Mouse (Mus musculus) MEL (cell line): ENCODE data around the gene Tubb4a. TPM values are rescaled to one million over a fixed set of nuclear protein-coding genes. Genes with fewer than 3 reads are reported as not detected.
A peak's percentile ranks its signal among the peaks of the same experiment; 100 is the strongest.

ENCODE experiments used
- DNase-seq: peaks from one replicate; pipeline ENCODE4 v3.0.0; 2011; ENCODE audit warnings: low read depth, low spot score
- H3K27ac ChIP-seq: 2 replicates; pipeline ENCODE4 v1.5.1; 2012; ENCODE audit warnings: low read depth, mild to moderate bottlenecking, control low read depth, low read length, moderate library complexity; ENCODE audit not compliant: control insufficient read depth
- H3K27me3 ChIP-seq, 2 experiments: fragments of 150-350 bp in 1 of 2; sonication (generic) in 1 of 2; 2 replicates each; pipeline ENCODE4 v1.6.1; 2012; ENCODE audit warnings: low read length in 2 of 2, mild to moderate bottlenecking in 2 of 2, improper control_type of control experiment in 1 of 2, moderate library complexity in 1 of 2; ENCODE audit not compliant: insufficient read depth in 2 of 2, control insufficient read depth in 1 of 2
- H3K36me3 ChIP-seq, 2 experiments: 2 replicates each; pipeline ENCODE4 v1.6.1; 2012 to 2014; ENCODE audit warnings: low read length in 2 of 2, improper control_type of control experiment in 1 of 2, inconsistent platforms in 1 of 2, mild to moderate bottlenecking in 1 of 2; ENCODE audit not compliant: insufficient read depth in 2 of 2, control insufficient read depth in 1 of 2
- H3K4me1 ChIP-seq, 2 experiments: fragments of 150-350 bp in 1 of 2; sonication (generic) in 1 of 2; 2 replicates each; pipeline ENCODE4 v1.6.1; 2012; ENCODE audit warnings: low read length in 2 of 2, improper control_type of control experiment in 1 of 2, mild to moderate bottlenecking in 1 of 2; ENCODE audit not compliant: insufficient read depth in 2 of 2, control insufficient read depth in 1 of 2
- H3K4me3 ChIP-seq, 2 experiments: fragments of 150-350 bp in 1 of 2; sonication (generic) in 1 of 2; 2 replicates each; pipeline ENCODE4 v1.5.1; 2012; ENCODE audit warnings: low read depth in 2 of 2, low read length in 2 of 2, mild to moderate bottlenecking in 2 of 2, moderate library complexity in 2 of 2, control low read depth in 1 of 2, improper control_type of control experiment in 1 of 2; ENCODE audit not compliant: control insufficient read depth in 1 of 2, insufficient read depth in 1 of 2
- H3K79me2 ChIP-seq: 2 replicates; pipeline ENCODE4 v1.6.1; 2012; ENCODE audit warnings: mild to moderate bottlenecking, low read length, moderate library complexity; ENCODE audit not compliant: control insufficient read depth, poor library complexity, insufficient read depth
- H3K9ac ChIP-seq: 2 replicates; pipeline ENCODE4 v1.6.1; 2012; ENCODE audit warnings: low read depth, mild to moderate bottlenecking, control low read depth, low read length, moderate library complexity; ENCODE audit not compliant: control insufficient read depth, poor library complexity, severe bottlenecking
- H3K9me3 ChIP-seq: fragments of 150-350 bp; sonication (generic); replicated peaks from 2 replicates; pipeline ENCODE4 v1.6.1; 2012; ENCODE audit warnings: mild to moderate bottlenecking, low read length, improper control_type of control experiment, moderate library complexity; ENCODE audit not compliant: insufficient read depth
- CHD1 ChIP-seq: IDR thresholded peaks from 2 replicates; pipeline ENCODE4 v1.6.1; 2012; ENCODE audit warnings: low read depth, mild to moderate bottlenecking, inconsistent platforms, low read length, improper control_type of control experiment
- CTCF ChIP-seq, 3 experiments: IDR thresholded peaks in 2 of 3; conservative IDR thresholded peaks in 1 of 3; 2 replicates each; pipeline ENCODE4 v1.5.1; 2011 to 2012; ENCODE audit warnings: low read length in 3 of 3, low read depth in 2 of 3, mild to moderate bottlenecking in 2 of 3, improper control_type of control experiment in 1 of 3, inconsistent platforms in 1 of 3, mixed read lengths in 1 of 3, moderate library complexity in 1 of 3; ENCODE audit not compliant: control insufficient read depth in 1 of 3, insufficient read depth in 1 of 3, poor library complexity in 1 of 3, severe bottlenecking in 1 of 3
- E2F4 ChIP-seq: IDR thresholded peaks from 2 replicates; pipeline ENCODE4 v1.6.1; 2011; ENCODE audit warnings: low read depth, low read length, improper control_type of control experiment, borderline replicate concordance
- ELF1 ChIP-seq: IDR thresholded peaks from 2 replicates; pipeline ENCODE4 v1.6.1; 2014; ENCODE audit warnings: low read depth, mild to moderate bottlenecking, inconsistent platforms, low read length, improper control_type of control experiment, moderate library complexity
- ETS1 ChIP-seq: IDR thresholded peaks from 2 replicates; pipeline ENCODE4 v1.6.1; 2012; ENCODE audit warnings: low read depth, mild to moderate bottlenecking, inconsistent platforms, low read length, improper control_type of control experiment, moderate library complexity
- GATA1 ChIP-seq: IDR thresholded peaks from 2 replicates; pipeline ENCODE4 v1.6.1; 2011; ENCODE audit warnings: low read depth, low read length, improper control_type of control experiment
- KAT2A ChIP-seq: conservative IDR thresholded peaks from 2 replicates; pipeline ENCODE4 v1.6.1; 2012; ENCODE audit warnings: low read depth, low read length, improper control_type of control experiment, inconsistent platforms
- MAX ChIP-seq: IDR thresholded peaks from 2 replicates; pipeline ENCODE4 v1.6.1; 2011; ENCODE audit warnings: low read length, improper control_type of control experiment
- MAZ ChIP-seq: IDR thresholded peaks from 2 replicates; pipeline ENCODE4 v1.6.1; 2012; ENCODE audit warnings: low read depth, mild to moderate bottlenecking, inconsistent platforms, low read length, improper control_type of control experiment
- MXI1 ChIP-seq: IDR thresholded peaks from 2 replicates; pipeline ENCODE4 v1.6.1; 2011; ENCODE audit warnings: mild to moderate bottlenecking, low read depth, low read length, improper control_type of control experiment
- MYC ChIP-seq: IDR thresholded peaks from 2 replicates; pipeline ENCODE4 v1.6.1; 2011; ENCODE audit warnings: low read depth, mild to moderate bottlenecking, low read length, improper control_type of control experiment, moderate library complexity
- NELFE ChIP-seq: IDR thresholded peaks from 2 replicates; pipeline ENCODE4 v1.6.1; 2011; ENCODE audit warnings: low read depth, low read length, improper control_type of control experiment
- POLR2A ChIP-seq, 2 experiments: IDR thresholded peaks; 2 replicates each; pipeline ENCODE4 v1.6.1; 2011 to 2012; ENCODE audit warnings: low read length in 2 of 2, mild to moderate bottlenecking in 2 of 2, control low read depth in 1 of 2, improper control_type of control experiment in 1 of 2, low read depth in 1 of 2, moderate library complexity in 1 of 2; ENCODE audit not compliant: control insufficient read depth in 1 of 2, insufficient read depth in 1 of 2, poor library complexity in 1 of 2
- POLR2AphosphoS2 ChIP-seq: IDR thresholded peaks from 2 replicates; pipeline ENCODE4 v1.6.1; 2011; ENCODE audit warnings: low read length, improper control_type of control experiment
- POLR2AphosphoS5 ChIP-seq: IDR thresholded peaks from 2 replicates; pipeline ENCODE4 v1.6.1; 2012; ENCODE audit warnings: low read depth, borderline replicate concordance, mild to moderate bottlenecking, inconsistent platforms, low read length, moderate library complexity, mixed read lengths
- RCOR1 ChIP-seq: IDR thresholded peaks from 2 replicates; pipeline ENCODE4 v1.6.1; 2012; ENCODE audit warnings: low read depth, mild to moderate bottlenecking, inconsistent platforms, low read length, improper control_type of control experiment
- SMC3 ChIP-seq: IDR thresholded peaks from 2 replicates; pipeline ENCODE4 v1.6.1; 2011; ENCODE audit warnings: low read depth, low read length, improper control_type of control experiment
- TCF12 ChIP-seq: IDR thresholded peaks from 2 replicates; pipeline ENCODE4 v1.6.1; 2014; ENCODE audit warnings: low read depth, mild to moderate bottlenecking, inconsistent platforms, low read length, improper control_type of control experiment, moderate library complexity
- ZNF384 ChIP-seq: IDR thresholded peaks from 2 replicates; pipeline ENCODE4 v1.6.1; 2012; ENCODE audit warnings: low read depth, mild to moderate bottlenecking, inconsistent platforms, low read length, improper control_type of control experiment
- polyA plus RNA-seq, 2 experiments: library from polyadenylated mRNA; stranded (reverse) in 1 of 2; unstranded in 1 of 2; fragments of >175 nt in 1 of 2; fragments of >200 nt in 1 of 2; gene quantifications; 2 replicates each; pipeline versions ENCODE4 v1.2.1 to v1.2.4; 2012; ENCODE audit warnings: low replicate concordance in 2 of 2, low read depth in 1 of 2; ENCODE audit not compliant: insufficient read length in 2 of 2, insufficient read depth in 1 of 2, missing spikeins in 1 of 2
- total RNA-seq: library from RNA; depleted of rRNA; stranded (reverse); fragments of 300-350 nt; gene quantifications from 2 replicates; pipeline ENCODE4 v1.2.3, GENCODE M21; 2012

Gene Tubb4a
- total and polyA plus RNA-seq, 3 experiments = 0.35 to 6.4 TPM; not detected in 1

GRCm38 (mm10) chr17:57059486-57059977, 28.1 kb downstream of the Tubb4a start, which contains the start of gene Slc25a23:
Slc25a23 (minus strand) TSS chr17:57059863.
- Histone ChIP-seq H3K27ac (peak within 1 kb of the TSS; percentile 67), H3K4me1 (peaks cover 2 to 18% of the 10 kb centered on the region in 2 experiments; a peak in 3 of 4 replicates)

GRCm38 (mm10) chr17:57058891-57059485, 28.6 kb downstream of the Tubb4a start, which contains the start of gene Crb3:
Crb3 (plus strand) TSS chr17:57059105.
- H3K4me1 ChIP-seq = peaks cover 2 to 18% of the 10 kb centered on the region in 2 experiments; a peak in 3 of 4 replicates
- no peaks in the 10 kb centered on the region for H3K27me3 ChIP-seq
- H3K9me3 ChIP-seq = no peaks in the 10 kb centered on the region
- H3K79me2 ChIP-seq = peaks cover 6% of the 10 kb centered on the region
- H3K27ac ChIP-seq = peak within 1 kb of the TSS; percentile 67
- H3K4me3 ChIP-seq = peak within 1 kb of the TSS; percentile 51 to 67
- H3K9ac ChIP-seq = peak within 1 kb of the TSS; percentile 90
- DNase-seq = peak; percentile 19
- H3K36me3 ChIP-seq = peaks cover 0 to 8% of the 10 kb centered on the region in 2 experiments; a peak in 1 of 4 replicates
- TF ChIP-seq TCF12 = no peak
- no peak for TF ChIP-seq ELF1
- no peak for TF ChIP-seq MXI1
- TF ChIP-seq E2F4 = no peak
- no peak for TF ChIP-seq POLR2A (IDR thresholded peaks at IDR 0.05; ENCODE audit: control insufficient read depth in 1 of 2, insufficient read depth in 1 of 2, low read depth in 1 of 2, low read length in 2 of 2, poor library complexity in 1 of 2)
- no peak for TF ChIP-seq MYC
- TF ChIP-seq RCOR1 = no peak
- no peak for TF ChIP-seq SMC3
- TF ChIP-seq CHD1 = no peak
- TF ChIP-seq POLR2AphosphoS2 = no peak
- no peak for TF ChIP-seq ZNF384
- TF ChIP-seq KAT2A = no peak
- TF ChIP-seq CTCF (IDR thresholded peaks at IDR 0.05 in 2 of 3, conservative IDR thresholded peaks at IDR 0.05 in 1 of 3; ENCODE audit: control insufficient read depth in 1 of 3, insufficient read depth in 1 of 3, low read depth in 2 of 3, low read length in 3 of 3, poor library complexity in 1 of 3, severe bottlenecking in 1 of 3) = no peak
- TF ChIP-seq GATA1 = no peak
- TF ChIP-seq POLR2AphosphoS5 = no peak
- TF ChIP-seq NELFE = no peak; the same call in 1 of the 2 replicates
- no peak for TF ChIP-seq ETS1
- TF ChIP-seq, all 39 proteins: peak for 0

More at GRCm38 (mm10) chr17:57059486-57059977, 28.1 kb downstream of the Tubb4a start, which contains the start of gene Slc25a23:
- Histone ChIP-seq H3K9ac (peak within 1 kb of the TSS; percentile 90), H3K27me3 (no peaks in the 10 kb centered on the region), H3K9me3 (no peaks in the 10 kb centered on the region), H3K4me3 (peak within 1 kb of the TSS; percentile 51 to 67), H3K79me2 (peaks cover 6% of the 10 kb centered on the region), H3K36me3 (peaks cover 0 to 8% of the 10 kb centered on the region in 2 experiments; a peak in 1 of 4 replicates)
- TF ChIP-seq POLR2A (IDR thresholded peaks at IDR 0.05; ENCODE audit: control insufficient read depth in 1 of 2, insufficient read depth in 1 of 2, low read depth in 1 of 2, low read length in 2 of 2, poor library complexity in 1 of 2) = peak in 1 of 2 experiments; percentile 65; a peak in 3 of 4 replicates
- peak; percentile 50; the same call in 1 of the 2 replicates for TF ChIP-seq NELFE
- no peak for TF ChIP-seq POLR2AphosphoS5
- no peak for TF ChIP-seq E2F4
- TF ChIP-seq MAZ = peak; percentile 22; the same call in 1 of the 2 replicates
- TF ChIP-seq MYC = 0 out of 2 replicates have a peak, but pooled peaks have one; percentile 24
- TF ChIP-seq MAX = peak; percentile 60; the same call in 1 of the 2 replicates
- peak; percentile 88 for DNase-seq
